Mouse (Mus musculus): Measurements from ENCODE around the gene Ipo9.
A peak's percentile ranks its signal among the peaks of the same experiment; 100 is the strongest.

Ipo9 gene

DNA sequence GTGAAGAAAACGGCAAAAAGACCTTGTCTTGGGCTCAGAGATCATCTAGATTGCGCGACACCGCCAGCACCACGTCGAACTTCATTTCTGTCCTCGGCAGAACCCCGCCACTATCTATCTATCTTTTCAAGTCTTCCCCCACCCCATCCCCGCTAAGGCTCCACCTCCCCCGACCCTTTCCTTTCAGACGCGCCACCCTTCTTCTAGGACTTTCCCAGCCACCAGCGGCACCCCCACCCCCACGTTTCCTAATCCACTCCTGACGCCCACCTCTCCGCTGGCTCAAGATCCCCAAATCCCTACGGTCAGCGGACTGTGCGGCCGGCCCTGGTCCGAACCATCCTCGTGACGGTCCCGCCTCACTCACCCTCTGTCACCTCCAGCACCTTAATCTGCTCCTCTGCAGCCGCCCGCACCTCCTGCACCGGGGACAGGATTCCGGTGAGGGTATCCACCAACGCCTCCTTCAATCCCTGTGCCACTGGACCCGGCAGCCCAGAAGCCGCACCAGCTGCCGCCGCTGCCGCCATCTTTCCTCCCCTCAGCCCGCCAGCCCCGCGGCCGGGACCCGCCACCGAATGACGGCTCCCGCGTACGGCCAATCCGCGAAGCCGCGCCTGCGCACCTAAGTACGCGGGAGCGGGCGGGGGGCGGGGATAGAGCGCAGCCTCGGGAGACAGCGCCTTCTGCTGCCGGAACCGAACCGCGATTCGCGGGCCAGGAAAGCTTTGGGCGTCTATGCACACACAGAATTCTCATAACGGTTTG lies at the start of gene Ipo9:
Ipo9 (minus strand) TSS at position 599 of the 768 bp plus-strand sequence.
- DNase-seq, result peak; percentile 95

DNA sequence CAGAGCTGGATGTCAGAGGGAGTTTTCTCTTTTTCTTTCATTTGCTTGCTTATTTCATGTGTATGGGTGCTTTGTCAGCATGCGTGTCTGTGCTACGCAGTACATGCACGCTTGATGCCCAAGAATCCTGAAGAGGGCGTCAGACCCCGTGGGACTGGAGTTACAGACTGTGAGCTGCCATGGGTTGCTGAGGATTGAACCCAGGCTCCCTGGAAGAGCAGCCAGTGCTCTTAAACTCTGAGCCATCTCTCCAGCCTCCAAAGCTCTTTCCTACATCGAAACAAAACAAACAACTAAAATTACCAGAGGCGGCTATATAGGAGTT lies 45.2 kb upstream of the Ipo9 start:
- no peak for DNase-seq

DNA sequence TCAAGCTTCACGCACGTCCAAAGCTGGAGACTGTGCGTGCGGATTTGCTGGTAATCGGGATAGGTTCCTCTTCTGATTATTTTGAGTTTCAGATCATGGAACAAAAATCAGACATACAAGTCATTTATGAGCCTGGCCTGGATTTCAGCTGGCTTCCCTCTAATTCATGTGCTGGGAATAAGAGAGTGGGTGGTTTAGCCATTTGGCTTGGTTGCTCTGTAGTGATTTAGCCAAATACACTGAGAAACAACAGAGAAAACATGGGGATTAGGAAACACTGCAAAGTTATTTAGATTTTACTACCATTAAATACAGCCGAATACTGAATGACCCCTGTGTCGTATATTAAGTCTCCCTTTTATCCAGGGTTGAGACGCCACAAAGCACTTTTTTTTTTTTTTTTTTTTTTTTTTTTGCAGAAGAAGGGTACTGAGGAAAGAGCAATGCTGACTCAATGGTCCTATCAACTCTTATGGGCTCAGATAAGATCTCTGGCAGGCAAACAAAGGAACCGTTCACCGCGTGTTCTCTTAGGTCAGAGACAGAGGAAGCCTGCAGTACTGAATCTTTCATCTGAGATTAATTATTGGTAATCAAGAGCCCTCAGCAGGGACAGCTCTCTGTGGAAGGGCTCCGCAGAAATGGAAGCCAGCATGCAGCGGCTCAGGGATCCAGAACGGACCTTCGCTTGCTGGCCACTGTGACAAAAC lies 44.7 kb upstream of the Ipo9 start:
- no peak for DNase-seq

DNA sequence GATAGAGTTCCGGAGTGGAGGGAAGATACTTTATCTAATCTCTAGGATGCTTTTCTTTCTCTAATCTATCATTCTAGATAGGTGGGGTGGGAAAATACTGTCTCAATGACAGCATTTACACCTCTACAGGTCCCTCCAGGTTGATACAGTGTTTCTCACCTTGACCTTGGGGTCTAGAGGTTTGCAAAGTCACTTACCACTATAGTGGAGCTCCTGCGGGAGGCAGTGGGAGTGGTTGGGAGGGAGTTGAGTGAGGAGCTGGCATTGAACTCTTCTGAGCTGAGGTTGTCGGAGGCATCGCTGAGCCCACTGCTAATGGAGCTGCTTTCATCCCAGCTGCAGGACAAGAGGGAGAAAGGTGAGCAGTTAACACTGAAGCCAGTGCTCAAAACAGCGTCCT lies 42.2 kb upstream of the Ipo9 start:
- no peak for DNase-seq

DNA sequence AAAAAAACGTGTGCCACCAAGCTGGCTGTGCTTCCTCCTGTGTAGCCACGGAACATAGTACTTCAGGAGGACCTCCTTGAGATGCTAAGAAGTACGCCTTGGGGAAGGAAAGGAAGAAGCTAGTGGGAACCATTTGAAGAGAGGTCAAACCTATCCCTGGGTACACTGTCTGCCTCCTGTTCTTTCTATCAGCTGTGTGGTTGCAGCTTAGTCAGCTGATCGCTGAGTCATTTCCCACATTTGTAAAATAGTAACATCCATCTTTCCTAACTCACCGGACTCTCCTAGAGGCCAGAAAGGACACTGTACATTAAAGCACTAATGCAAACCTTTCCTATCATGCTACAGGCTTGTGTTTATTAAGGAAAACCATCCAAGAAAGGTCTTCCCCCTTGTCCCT lies 41.4 kb upstream of the Ipo9 start:
- DNase-seq, result no peak

DNA sequence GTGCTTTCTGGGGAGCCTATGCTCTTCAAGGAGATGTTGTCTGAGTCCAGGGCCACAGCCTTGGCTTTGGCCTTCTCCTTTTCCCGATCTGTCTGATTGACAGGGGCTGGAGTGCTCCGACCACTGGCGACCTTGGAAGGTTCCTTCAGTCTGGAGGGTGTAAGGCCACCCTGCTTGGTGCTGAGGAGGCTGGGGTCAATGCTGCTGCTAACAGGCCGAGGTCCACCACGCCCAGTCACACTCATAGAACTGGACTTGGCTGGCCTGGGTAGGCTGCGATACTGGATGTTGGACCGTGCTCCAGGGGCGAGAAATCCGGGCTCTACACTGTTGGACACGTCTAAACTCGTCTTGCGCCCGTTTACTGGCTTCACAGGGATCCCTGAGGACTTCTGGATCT lies 40.2 kb upstream of the Ipo9 start:
- DNase-seq, result no peak

DNA sequence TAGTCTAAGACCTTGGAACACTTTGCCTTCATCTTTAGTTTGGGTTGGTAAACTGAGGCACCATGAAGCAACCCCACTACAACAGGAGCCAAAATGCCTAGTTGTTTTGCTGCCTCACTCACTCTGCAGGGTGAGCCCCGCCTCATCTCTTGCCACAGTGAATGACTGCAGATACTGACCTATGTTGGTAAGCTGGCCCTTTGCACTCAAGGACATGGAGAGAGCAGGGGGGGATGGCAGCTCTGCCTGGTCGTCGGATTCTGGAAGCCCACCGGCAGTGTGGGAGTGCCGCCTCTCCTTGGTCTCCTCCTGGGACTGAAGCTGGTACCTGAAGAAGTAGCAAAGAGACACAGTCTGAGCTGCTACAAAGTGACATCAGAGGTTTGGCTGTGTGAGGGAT lies 37.2 kb upstream of the Ipo9 start:
- no peak for DNase-seq

DNA sequence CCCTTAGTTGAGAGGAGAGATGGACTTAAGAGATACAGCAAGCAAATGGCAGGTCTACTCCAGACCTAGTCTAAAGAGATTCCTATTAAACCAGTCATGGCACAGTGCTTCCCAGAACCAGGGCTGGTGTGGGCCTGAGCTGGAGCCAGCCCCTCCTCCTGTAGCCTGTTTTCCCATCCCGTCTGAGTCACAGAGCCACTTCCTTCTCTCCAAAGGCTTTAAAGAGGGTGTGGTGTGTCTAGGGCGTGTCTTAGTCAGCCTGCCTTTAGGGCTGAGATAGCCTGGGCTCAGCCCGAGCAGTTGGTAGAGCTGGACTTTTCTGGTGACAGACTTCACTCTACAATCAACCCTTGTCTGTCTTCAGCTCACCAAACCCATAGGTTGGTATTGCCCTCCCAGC lies 36.6 kb upstream of the Ipo9 start:
- DNase-seq, result no peak

DNA sequence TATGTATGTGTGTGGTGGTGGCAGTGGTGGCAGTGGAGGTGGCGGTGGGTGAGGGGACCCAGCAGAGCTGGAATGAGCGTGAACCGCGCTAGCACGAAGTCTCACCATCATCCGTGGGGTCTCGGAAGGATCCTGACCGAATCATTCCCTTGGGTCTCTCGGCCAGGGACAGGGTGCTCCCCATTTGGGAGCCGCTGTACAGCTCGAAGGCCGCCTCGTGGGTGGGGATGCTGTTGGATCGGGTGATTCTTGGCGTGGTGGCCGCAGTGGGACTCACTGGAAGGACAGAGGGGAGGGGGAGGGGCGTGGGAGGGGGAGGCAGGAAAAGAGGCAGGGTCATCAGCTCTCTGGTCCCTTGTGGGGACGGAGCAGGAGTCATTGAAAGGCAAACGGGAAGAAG lies 35.4 kb upstream of the Ipo9 start:
- DNase-seq, result no peak

DNA sequence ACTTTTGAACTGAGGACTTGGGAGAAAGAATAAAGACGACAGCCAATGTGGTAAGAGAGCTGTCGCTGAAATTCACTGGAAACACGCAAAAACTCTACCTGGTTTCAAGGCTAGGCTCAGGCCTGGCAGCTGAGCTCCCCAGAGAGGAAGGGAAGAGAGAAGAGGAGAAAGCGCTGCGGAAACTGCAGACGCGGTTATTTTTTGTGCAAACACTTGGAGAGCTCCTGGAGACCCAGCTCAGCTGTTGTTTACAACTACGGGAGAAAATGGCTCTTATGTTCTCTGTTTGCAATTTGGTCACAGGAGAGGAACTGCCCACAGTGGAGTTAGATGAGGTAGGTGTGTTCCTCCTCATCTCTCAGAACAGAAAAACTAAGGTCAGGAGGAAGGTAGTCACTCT lies 32.4 kb upstream of the Ipo9 start:
- no peak for DNase-seq

DNA sequence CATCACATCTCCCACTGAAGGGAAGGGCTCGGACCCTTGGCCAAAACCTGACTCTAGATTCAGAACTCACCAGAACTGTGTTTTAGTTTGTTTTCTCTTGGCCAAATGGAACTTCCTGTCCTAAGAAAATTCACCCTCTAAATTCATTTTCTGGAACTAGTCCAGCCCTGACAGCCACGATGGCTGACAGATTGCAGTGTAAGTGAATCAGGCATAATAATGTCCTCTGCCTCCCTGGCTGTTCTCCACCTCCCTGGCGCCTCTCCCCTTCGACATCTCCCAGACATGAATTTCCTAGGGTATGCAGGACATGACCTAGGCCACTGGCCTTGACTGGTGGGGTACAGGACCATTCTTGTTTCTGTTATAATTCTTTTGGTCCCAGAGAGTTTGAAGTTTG lies 32.0 kb upstream of the Ipo9 start:
- no peak for DNase-seq

DNA sequence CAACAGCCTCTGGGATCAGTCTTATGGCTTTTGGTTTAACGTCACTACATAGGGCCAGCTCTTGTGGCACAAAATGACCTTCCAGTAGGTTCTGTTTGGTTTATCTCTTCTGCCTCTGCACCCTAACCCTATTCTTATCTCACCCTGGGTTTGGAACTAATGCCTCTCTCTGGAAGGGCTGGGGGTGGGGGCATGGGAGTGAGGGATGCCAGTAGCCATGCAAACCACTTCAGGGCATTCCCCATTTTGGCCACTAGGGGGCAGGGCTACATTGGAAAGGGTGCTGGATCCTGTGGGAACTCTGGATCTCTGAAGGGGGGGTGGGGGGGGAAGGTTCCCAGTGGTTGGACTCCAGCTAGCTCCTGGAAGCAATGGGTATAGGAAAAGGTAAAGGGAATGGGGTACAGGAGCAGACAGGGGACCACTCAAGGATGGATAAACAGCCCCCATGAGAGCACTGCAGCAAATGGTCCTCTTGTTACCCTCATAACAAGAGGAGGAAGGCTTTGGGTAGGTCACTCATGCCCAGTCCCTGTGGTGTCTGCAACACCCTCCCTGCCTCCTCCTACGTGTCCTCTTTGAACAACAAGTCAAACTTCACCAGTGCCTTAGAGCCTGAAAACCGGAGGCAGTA lies 30.9 kb upstream of the Ipo9 start:
- DNase-seq, result peak; percentile 59

DNA sequence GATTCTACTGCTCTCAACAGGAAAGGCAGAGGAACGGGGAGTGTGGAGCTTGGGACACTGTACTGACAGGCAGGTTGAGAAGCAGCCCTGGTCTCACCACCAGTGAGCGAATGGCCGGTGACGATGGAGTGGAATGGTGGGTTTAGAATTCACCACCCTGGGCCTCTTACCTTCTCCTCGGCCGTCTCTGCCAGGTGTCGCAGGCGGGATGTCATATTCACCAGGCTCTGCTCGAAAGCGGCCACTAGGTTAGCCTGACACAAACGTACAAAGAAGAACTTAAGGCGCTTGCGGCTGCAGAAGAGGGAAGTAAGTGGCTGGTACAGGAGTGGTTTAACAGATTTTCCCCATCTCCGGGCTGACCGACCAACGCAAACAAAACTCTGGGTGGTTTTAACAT lies 30.2 kb upstream of the Ipo9 start:
- DNase-seq, result no peak

DNA sequence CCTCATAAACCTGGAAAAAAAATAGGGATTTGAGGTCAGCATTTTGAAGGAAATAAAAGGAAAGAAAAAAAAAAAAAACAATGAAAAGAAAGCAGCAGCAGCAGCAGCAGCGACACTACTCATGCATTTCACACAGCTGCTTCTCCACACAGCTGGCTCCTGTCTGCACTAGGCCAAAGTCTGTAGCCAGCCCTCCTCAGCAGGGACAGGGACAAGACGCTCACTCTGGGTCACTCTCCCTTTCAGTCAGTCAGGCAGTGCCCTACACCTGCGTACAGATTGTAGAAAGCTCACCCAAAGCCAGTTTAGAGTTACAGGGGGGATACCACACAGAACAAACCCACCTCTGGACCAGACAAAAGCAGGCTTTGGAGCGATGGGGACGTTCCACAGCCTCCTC lies 27.6 kb upstream of the Ipo9 start:
- no peak for DNase-seq

DNA sequence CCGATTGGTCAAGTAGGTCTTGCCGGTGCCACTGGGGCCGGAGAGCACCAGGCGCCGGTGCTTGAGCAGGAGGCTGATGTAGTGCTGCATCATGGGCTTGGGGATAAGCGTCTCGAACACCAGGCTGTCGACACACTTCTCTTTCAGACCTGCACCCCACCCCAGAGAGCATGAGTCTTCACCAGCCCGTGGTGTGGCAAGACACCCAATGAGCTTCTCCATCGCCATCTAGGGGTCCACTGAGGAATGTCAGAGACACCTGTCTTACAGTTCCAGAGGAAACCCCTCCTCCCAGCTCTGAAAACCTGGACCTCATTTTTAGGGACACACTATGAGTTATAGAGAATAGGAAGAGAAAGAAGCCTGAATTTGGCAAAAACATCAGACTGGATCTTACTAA lies 22.0 kb upstream of the Ipo9 start:
- DNase-seq, result no peak

DNA sequence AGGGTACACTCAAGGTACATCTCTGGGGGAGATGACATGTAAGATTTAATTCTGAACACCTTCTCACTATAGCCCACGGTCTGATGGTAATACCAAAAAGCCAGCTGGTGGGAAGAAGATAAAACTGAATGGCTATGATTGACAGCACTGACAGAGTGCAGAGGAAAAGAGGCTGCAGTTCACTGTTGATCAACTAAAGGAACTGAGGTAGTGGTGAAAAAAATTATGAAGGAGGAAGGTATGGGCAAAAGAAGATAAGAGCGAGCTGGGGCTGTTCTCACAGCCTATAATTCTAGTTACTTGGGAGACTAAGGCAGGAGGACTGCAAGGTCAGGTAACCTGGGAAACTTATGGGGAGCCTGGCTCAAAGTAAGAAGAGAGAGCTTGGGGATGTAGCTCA lies 21.1 kb upstream of the Ipo9 start:
- no peak for DNase-seq

DNA sequence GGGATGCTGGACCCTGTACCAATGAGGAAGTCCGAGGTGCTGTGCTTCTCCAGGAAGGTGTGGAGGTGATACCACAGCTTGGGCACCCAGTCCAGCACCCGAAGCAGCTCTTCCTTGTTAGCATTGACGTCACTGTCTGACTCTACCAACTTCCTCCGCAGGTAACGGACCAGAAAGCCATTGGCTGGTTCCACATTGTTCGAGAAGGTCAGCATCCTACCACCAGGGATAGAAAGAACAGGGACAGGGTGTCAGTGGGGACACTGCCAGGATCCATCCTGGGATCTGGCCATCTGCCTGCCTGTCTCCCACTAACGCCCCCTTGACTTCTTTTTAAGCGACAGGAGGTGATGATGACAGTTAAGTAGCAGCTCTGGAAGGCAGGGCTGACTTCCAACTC lies 19.6 kb upstream of the Ipo9 start:
- DNase-seq, result no peak

DNA sequence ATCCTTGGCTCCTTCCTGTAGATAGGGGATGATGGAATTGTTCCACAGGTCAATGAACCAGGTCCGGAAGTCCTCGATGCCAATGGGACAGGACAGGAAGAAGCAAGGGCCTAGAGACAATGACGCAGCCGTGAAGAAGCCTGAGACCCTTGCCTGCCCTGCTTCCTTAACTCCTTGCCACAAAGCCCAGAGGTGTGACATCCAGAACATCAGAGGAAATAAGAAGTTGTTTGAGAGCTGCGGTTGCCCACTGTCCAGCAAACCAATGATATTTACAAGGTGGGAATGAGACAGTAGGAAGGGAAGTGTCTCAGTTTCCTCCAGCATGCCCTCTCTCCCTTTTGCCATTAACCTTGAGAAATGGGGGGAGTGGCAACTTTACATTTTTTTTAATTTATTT lies 18.6 kb upstream of the Ipo9 start:
- no peak for DNase-seq

DNA sequence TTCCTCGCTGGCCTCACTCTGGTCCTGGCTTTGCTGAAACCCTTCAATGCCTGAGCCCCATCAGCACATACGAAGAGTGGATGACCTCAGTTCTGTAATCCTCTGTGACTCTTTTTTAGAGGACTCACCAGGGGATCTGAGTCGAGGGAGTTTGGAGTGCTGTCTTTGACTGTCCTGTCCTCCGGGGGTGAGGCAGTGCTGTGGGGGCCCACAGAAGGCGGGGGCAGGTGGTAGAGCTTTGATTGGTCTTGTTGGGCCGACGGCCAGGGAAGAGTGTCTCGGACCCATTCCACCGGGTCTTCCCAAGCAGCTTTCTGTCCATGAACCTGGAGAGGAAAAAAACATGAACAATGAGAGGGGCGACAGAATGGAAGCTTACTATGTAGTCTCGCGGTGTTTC lies 13.2 kb upstream of the Ipo9 start:
- no peak for DNase-seq

DNA sequence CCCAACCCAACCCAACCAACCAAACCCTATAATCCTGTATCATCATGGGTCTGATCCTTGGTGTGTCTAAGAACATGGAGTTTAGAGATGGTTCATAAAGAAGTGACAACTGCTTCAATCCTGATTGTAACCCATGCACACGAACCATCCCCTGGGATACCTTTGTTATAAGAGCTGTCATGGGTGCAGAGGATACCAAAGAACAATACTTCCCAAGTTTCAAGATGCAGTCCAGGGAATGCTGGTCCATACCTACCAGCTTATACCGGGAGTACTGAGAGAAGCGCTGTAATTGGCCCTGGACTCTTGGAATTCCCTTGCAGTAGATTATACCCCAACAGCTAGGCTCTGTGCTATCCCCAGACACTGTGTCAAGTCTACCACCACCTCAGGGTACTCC lies 11.6 kb upstream of the Ipo9 start:
- DNase-seq, result no peak

DNA sequence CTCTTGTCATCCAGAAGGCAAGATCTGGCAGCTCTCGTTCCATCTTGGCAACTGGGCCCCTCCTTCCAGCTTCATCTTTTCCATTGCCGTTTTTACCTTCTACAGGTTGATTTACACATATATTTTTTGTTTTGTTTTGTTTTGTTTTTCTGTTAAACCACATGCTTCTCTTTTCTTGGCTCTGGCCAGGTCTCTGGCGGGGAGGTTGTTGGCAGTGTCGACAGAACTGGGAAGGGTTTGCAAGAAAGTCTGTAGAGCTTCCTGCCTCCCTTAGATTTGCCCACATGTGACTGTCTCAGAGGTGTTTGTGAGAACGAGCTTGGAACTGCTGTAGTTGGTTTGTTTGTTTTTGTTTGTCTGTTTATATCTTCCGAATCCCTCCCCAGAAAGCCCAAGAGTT lies 10.7 kb upstream of the Ipo9 start:
- no peak for DNase-seq

DNA sequence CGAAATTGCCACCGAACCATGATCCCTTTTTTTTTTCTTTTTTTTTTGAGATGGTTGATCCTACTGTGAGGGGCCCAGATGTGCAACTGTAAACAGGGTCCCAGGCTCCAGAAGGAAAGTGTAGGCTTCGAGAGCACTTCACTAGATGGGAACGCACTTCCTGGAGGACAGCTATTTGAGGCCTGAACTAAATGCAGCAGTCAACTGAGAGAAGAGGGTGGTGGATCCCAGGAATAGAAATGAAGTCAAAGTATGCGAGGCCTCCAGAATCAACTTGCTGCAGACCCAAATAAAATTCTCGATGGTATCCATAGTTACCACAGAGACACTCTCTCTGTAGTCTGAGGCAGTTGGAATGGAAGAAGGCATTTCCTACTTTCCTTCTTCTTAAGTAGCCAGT lies 8.5 kb upstream of the Ipo9 start:
- no peak for DNase-seq

DNA sequence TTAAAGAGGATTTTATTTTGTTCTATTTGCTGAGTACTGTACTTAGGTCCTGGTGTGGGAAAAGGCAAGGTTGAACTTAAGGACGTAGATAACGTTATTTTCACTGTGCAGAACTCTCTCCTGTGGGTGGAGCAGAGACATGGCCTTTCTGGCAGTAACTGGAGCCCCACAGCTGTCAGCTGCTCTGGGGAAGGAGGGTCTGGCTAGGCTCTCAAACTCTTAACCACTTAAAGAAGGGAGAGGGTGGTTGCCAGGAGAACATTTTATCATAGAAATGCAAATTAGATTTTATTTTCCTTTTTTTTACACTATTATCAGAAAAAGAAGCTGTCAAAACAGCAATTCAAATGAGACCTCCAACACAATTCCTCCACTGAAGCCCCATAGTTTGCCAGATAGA lies 5.5 kb upstream of the Ipo9 start:
- DNase-seq, result no peak

DNA sequence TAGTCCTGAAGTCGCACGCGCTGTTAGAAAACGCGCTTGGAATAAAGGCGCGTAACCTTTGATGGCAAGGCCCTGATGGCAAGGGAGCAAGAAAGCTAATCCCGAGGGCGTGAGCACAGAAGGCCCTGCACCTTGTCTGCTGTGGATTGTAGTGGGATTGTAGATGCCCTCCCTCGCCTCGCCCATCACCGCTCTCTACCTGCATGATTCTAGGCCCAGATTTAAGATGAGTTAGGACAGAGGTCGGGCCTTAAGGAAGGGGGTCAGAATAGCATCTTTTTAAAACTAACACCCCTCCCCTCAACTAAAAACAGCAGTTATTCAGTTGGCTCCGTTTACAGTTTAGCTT lies 344 bp upstream of the Ipo9 start:
- DNase-seq, result no peak

DNA sequence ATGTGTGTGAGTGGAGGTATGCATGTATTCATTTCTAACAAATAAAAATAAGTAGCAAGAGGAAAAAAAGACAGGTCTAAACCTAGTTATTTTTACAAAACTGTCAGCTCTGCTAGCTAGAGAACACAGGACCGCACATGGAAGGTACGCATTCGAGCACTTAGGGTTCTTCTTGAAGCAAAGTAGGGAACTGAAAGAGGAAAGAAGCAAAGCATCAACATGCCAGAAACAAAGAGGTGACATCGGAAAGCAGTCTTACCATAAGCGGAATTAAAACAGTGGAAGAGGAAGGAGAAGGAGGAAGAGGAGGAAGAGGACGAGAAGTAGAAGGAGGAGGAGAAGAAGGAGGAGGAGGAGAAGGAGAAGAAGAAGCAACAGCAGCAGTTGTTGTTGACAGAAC lies 2.9 kb downstream of the Ipo9 start:
- DNase-seq, result no peak
